In genomic region chr11:34257548-34258189, GRCm38 (mm10) we compare ENCODE assay signal across 33 mouse cellular contexts. TPM values are rescaled to one million over a fixed set of nuclear protein-coding genes. Genes with fewer than 3 reads are reported as not detected.
A peak's percentile ranks its signal among the peaks of the same experiment; 100 is the strongest.
DNase-seq lines count a peak whose midpoint lies in the region; ATAC-seq lines count a peak whose summit lies in the region.
"Had no signal": no experiment of that assay in that cellular context is flagged by ENCODE, and none has a peak within 500 bp of the region (broad histone marks: within the 10 kb centered on the region; RNA-seq: fewer than 3 reads in every experiment).

No protein-coding gene starts in this region.

- no peak overlapping the region for H3K4me2 ChIP-seq in midbrain, embryonic 15.5 days
- H3K4me2 ChIP-seq in neural tube, embryonic 11.5 days (ENCODE audit: low read depth), result no peak overlapping the region
- H3K4me2 ChIP-seq in neural tube, embryonic 12.5 days (replicated peaks), result no peak overlapping the region
- H3K4me2 ChIP-seq: embryonic facial prominence, embryonic 13.5 days; embryonic facial prominence, embryonic 15.5 days; forebrain, embryonic 12.5 days had no signal

- no peaks in the 10 kb centered on the region; the same call in 1 of the 2 replicates for H3K4me1 ChIP-seq in midbrain, embryonic 10.5 days
- no peaks in the 10 kb centered on the region for H3K4me1 ChIP-seq in midbrain, embryonic 15.5 days
- no peaks in the 10 kb centered on the region for H3K4me1 ChIP-seq in neural tube, embryonic 11.5 days (ENCODE audit: control insufficient read depth, insufficient read depth, low read length)
- H3K4me1 ChIP-seq in neural tube, embryonic 12.5 days, result peaks cover 8% of the 10 kb centered on the region; the same call in 1 of the 2 replicates
- H3K4me1 ChIP-seq: embryonic facial prominence, embryonic 13.5 days; embryonic facial prominence, embryonic 15.5 days; forebrain, embryonic 10.5 days; forebrain, embryonic 12.5 days had no signal

- DNase-seq in midbrain, embryonic 10.5 days (ENCODE audit: low spot score), result no peak
- no peak for DNase-seq in neural tube, embryonic 11.5 days (ENCODE audit: low spot score)
- no peak for DNase-seq in neural tube, embryonic 10.5 days (ENCODE audit: extremely low spot score, low spot score)
- no peak for DNase-seq in adrenal gland, postnatal 10 days
- DNase-seq in heart, postnatal 4 days, result no peak
- DNase-seq: adrenal gland, adult 8-10 months; adrenal gland, postnatal 25 days; B cell, adult 2 months; cerebellum, adult 11 months; cerebellum, adult 18-20 months; cerebellum, adult 8-10 months; cerebellum, adult 9-11 months; cerebellum, postnatal 14 days; cerebellum, postnatal 36 days; embryo, embryonic 11 days had no signal

- H3K4me3 ChIP-seq in midbrain, embryonic 10.5 days, result no peak overlapping the region
- H3K4me3 ChIP-seq in midbrain, embryonic 15.5 days, result no peak overlapping the region
- H3K4me3 ChIP-seq in neural tube, embryonic 11.5 days (ENCODE audit: low read depth, low read length), result no peak overlapping the region
- H3K4me3 ChIP-seq in neural tube, embryonic 12.5 days, result no peak overlapping the region
- H3K4me3 ChIP-seq: embryonic facial prominence, embryonic 13.5 days; embryonic facial prominence, embryonic 15.5 days; erythroblast, embryonic 14.5 days; forebrain, embryonic 10.5 days; forebrain, embryonic 12.5 days had no signal

- H3K27ac ChIP-seq in midbrain, embryonic 10.5 days (replicated peaks), result peak overlapping the region; percentile 33; the same call in 1 of the 2 replicates
- no peak overlapping the region for H3K27ac ChIP-seq in midbrain, embryonic 15.5 days
- no peak overlapping the region for H3K27ac ChIP-seq in neural tube, embryonic 11.5 days (ENCODE audit: low read depth, low read length)
- no peak overlapping the region for H3K27ac ChIP-seq in neural tube, embryonic 12.5 days
- H3K27ac ChIP-seq: embryonic facial prominence, embryonic 13.5 days; embryonic facial prominence, embryonic 15.5 days; forebrain, embryonic 10.5 days; forebrain, embryonic 12.5 days had no signal

- ATAC-seq in midbrain, embryonic 15.5 days (replicated peaks), result no peak
- ATAC-seq in neural tube, embryonic 11.5 days (ENCODE audit: insufficient read depth, low FRiP score, low TSS enrichment), result peak; percentile 77; the same call in 1 of the 2 replicates
- ATAC-seq in neural tube, embryonic 12.5 days (ENCODE audit: low FRiP score, low read depth), result peak; percentile 76
- ATAC-seq: activated CD4-positive, CD25-positive, alpha-beta regulatory T cell, adult 4 months; CD4-positive, CD25-positive, alpha-beta regulatory T cell, adult 4 months; forebrain, embryonic 14.5 days; forebrain, embryonic 16.5 days had no signal

- no peaks in the 10 kb centered on the region for H3K36me3 ChIP-seq in midbrain, embryonic 10.5 days
- H3K36me3 ChIP-seq in midbrain, embryonic 15.5 days (replicated peaks), result no peaks in the 10 kb centered on the region
- H3K36me3 ChIP-seq in neural tube, embryonic 11.5 days (ENCODE audit: control insufficient read depth, insufficient read depth, low read length), result no peaks in the 10 kb centered on the region
- H3K36me3 ChIP-seq in neural tube, embryonic 12.5 days, result no peaks in the 10 kb centered on the region
- H3K36me3 ChIP-seq: embryonic facial prominence, embryonic 13.5 days; embryonic facial prominence, embryonic 15.5 days; forebrain, embryonic 10.5 days; forebrain, embryonic 12.5 days had no signal

- WGBS in midbrain, embryonic 10.5 days, result 85% methylated on average over 11 of the region's 11 CpGs
- whole genome bisulfite sequencing in midbrain, embryonic 15.5 days, result 59% methylated on average over 11 of the region's 11 CpGs
- 78% methylated on average over 11 of the region's 11 CpGs for WGBS in neural tube, embryonic 11.5 days
- 73% methylated on average over 11 of the region's 11 CpGs for WGBS in neural tube, embryonic 12.5 days

- no peaks in the 10 kb centered on the region; the same call in 1 of the 2 replicates for H3K27me3 ChIP-seq in midbrain, embryonic 10.5 days (ENCODE audit: low read depth, poor library complexity, severe bottlenecking)
- no peaks in the 10 kb centered on the region for H3K27me3 ChIP-seq in midbrain, embryonic 15.5 days (replicated peaks)
- no peaks in the 10 kb centered on the region for H3K27me3 ChIP-seq in neural tube, embryonic 11.5 days (ENCODE audit: control insufficient read depth, insufficient read depth, low read length)
- H3K27me3 ChIP-seq in neural tube, embryonic 12.5 days (replicated peaks), result no peaks in the 10 kb centered on the region
- H3K27me3 ChIP-seq: CH12.LX; embryonic facial prominence, embryonic 13.5 days; embryonic facial prominence, embryonic 15.5 days; forebrain, embryonic 12.5 days had no signal

- no peaks in the 10 kb centered on the region for H3K9me3 ChIP-seq in midbrain, embryonic 10.5 days (replicated peaks)
- no peaks in the 10 kb centered on the region for H3K9me3 ChIP-seq in midbrain, embryonic 15.5 days
- H3K9me3 ChIP-seq in neural tube, embryonic 11.5 days (ENCODE audit: control insufficient read depth, low read length), result no peaks in the 10 kb centered on the region
- no peaks in the 10 kb centered on the region for H3K9me3 ChIP-seq in neural tube, embryonic 12.5 days
- H3K9me3 ChIP-seq: embryonic facial prominence, embryonic 13.5 days; embryonic facial prominence, embryonic 15.5 days; forebrain, embryonic 10.5 days; forebrain, embryonic 12.5 days had no signal

- H3K9ac ChIP-seq in midbrain, embryonic 15.5 days, result no peak overlapping the region
- H3K9ac ChIP-seq in neural tube, embryonic 11.5 days (ENCODE audit: low read length), result no peak overlapping the region
- H3K9ac ChIP-seq in neural tube, embryonic 12.5 days, result no peak overlapping the region
- H3K9ac ChIP-seq: embryonic facial prominence, embryonic 13.5 days; embryonic facial prominence, embryonic 15.5 days; forebrain, embryonic 12.5 days had no signal

RNA-seq across cellular contexts. Expression of gene Foxi1, which starts 49.8 kb away (rescaled TPM):
- not detected in 2 replicates for polyA plus RNA-seq in midbrain, embryonic 10.5 days (2016; fragmentation: Nextera tagmentation; extraction: Ambion mirVana)
- polyA plus RNA-seq in midbrain, embryonic 15.5 days (2015; fragmentation: Nextera tagmentation; extraction: Ambion mirVana), result not detected in 2 replicates
- not detected in 2 replicates for polyA plus RNA-seq in neural tube, embryonic 11.5 days (2014; fragmentation: Nextera tagmentation; extraction: Ambion mirVana)
- polyA plus RNA-seq in neural tube, embryonic 12.5 days (2016; fragmentation: Nextera tagmentation; extraction: Ambion mirVana), result not detected in 2 replicates
- not detected for total RNA-seq in adrenal gland, postnatal 10 days (2021)
- total RNA-seq in heart, postnatal 4 days (2021), result not detected
- total RNA-seq: adrenal gland, adult 18-20 months; adrenal gland, adult 8-10 months; adrenal gland, postnatal 25 days; CH12.LX; common myeloid progenitor, adult 5-6 weeks; ES-E14; MEL had no signal
- polyA plus RNA-seq: activated CD4-positive, CD25-positive, alpha-beta regulatory T cell, adult 4 months; brain, embryonic 14.5 days; CD4-positive, CD25-positive, alpha-beta regulatory T cell, adult 4 months; embryonic facial prominence, embryonic 11.5 days; embryonic facial prominence, embryonic 13.5 days; forebrain, embryonic 10.5 days; forebrain, embryonic 12.5 days; forebrain, embryonic 14.5 days; forebrain, embryonic 16.5 days had no signal

RNA-seq across cellular contexts. Expression of gene Fam196b, which starts 57.0 kb away (rescaled TPM):
- polyA plus RNA-seq in midbrain, embryonic 10.5 days (2016; fragmentation: Nextera tagmentation; extraction: Ambion mirVana), result 0.33 and 0.52 TPM in 2 replicates
- polyA plus RNA-seq in midbrain, embryonic 15.5 days (2015; fragmentation: Nextera tagmentation; extraction: Ambion mirVana), result 5.1 and 6.4 TPM in 2 replicates
- polyA plus RNA-seq in neural tube, embryonic 11.5 days (2014; fragmentation: Nextera tagmentation; extraction: Ambion mirVana), result 1.4 and 1.7 TPM in 2 replicates
- polyA plus RNA-seq in neural tube, embryonic 12.5 days (2016; fragmentation: Nextera tagmentation; extraction: Ambion mirVana), result 1.6 and 2.0 TPM in 2 replicates
- under 1 TPM in 1 of 2 experiments, not detected in 1; 0.30 TPM for total RNA-seq in adrenal gland, postnatal 10 days (2021)
- under 1 TPM in 1 of 2 experiments, not detected in 1; 0.05 TPM for total RNA-seq in heart, postnatal 4 days (2021)
- total RNA-seq: adrenal gland, adult 18-20 months; adrenal gland, postnatal 25 days had no signal
- polyA plus RNA-seq: erythroblast, embryonic 14.5 days had no signal
